Mouse (Mus musculus): ENCODE data around the gene Wfdc1.

GRCm38 (mm10) chr8:119709703-119710093, 43.5 kb downstream of the Wfdc1 start:
- no peak for TF ChIP-seq USF1 (IDR thresholded peaks at IDR 0.05; ENCODE audit: low read depth, low read length)
- no peak for TF ChIP-seq CTCF (conservative IDR thresholded peaks at IDR 0.05 in 1 of 2, IDR thresholded peaks at IDR 0.05 in 1 of 2; ENCODE audit: low read depth in 2 of 2, low read length in 2 of 2)
- no peak for TF ChIP-seq ETS1 (conservative IDR thresholded peaks at IDR 0.05; ENCODE audit: low read depth, low read length)
- TF ChIP-seq NELFE (IDR thresholded peaks at IDR 0.05; ENCODE audit: low read depth, low read length): no peak
- TF ChIP-seq ELF1 (IDR thresholded peaks at IDR 0.05; ENCODE audit: low read depth, low read length): no peak
- TF ChIP-seq BHLHE40 (IDR thresholded peaks at IDR 0.05; ENCODE audit: low read depth, low read length): no peak
